Mouse (Mus musculus) liver, embryonic 12.5 days (tissue): Measurements from ENCODE around the gene Mbtps1. TPM values are rescaled to one million over a fixed set of nuclear protein-coding genes. Genes with fewer than 3 reads are reported as not detected.
A peak's percentile ranks its signal among the peaks of the same experiment; 100 is the strongest.

Experiments
- ATAC-seq: fragments of 200-750 bp; cut with Nextera tagmentation; 2 replicates; pipeline ENCODE4 v1.8.0; 2017; ENCODE audit warnings: moderate number of reproducible peaks, mild to moderate bottlenecking, moderate library complexity
- H3K27ac ChIP-seq: fragments of 300-500 bp; sonication (generic); 2 replicates; pipeline ENCODE4 v1.5.1; 2016; ENCODE audit warnings: mild to moderate bottlenecking
- H3K27me3 ChIP-seq: fragments of 300-500 bp; sonication (generic); replicated peaks from 2 replicates; pipeline ENCODE4 v1.6.1; 2016; ENCODE audit warnings: mild to moderate bottlenecking, moderate library complexity
- H3K36me3 ChIP-seq: fragments of 300-500 bp; sonication (generic); 2 replicates; pipeline ENCODE4 v1.6.1; 2016; ENCODE audit warnings: mild to moderate bottlenecking, moderate library complexity
- H3K4me1 ChIP-seq: fragments of 300-500 bp; sonication (generic); 2 replicates; pipeline ENCODE4 v1.6.1; 2016
- H3K4me2 ChIP-seq: fragments of 300-500 bp; sonication (generic); 2 replicates; pipeline ENCODE4 v1.6.1; 2016; ENCODE audit warnings: mild to moderate bottlenecking, moderate library complexity
- H3K4me3 ChIP-seq: fragments of 300-500 bp; sonication (generic); 2 replicates; pipeline ENCODE4 v1.5.1; 2016; ENCODE audit warnings: mild to moderate bottlenecking, moderate library complexity
- H3K9ac ChIP-seq: fragments of 300-500 bp; sonication (generic); 2 replicates; pipeline ENCODE4 v1.6.1; 2016; ENCODE audit warnings: mild to moderate bottlenecking, moderate library complexity
- H3K9me3 ChIP-seq: fragments of 300-500 bp; sonication (generic); replicated peaks from 2 replicates; pipeline ENCODE4 v1.6.1; 2016; ENCODE audit warnings: mild to moderate bottlenecking, moderate library complexity
- WGBS: fragments of 180-500 bp; shearing (Covaris S2); methylation state at CpG from one replicate; pipeline ENCODE4 v1.1.7; 2016; ENCODE audit not compliant: insufficient replicate concordance; 5-methylcytosine and 5-hydroxymethylcytosine counted together
- polyA plus RNA-seq: library from polyadenylated mRNA; unstranded; fragments of >200 nt; fragmentation: Nextera tagmentation; extraction: Ambion mirVana; gene quantifications from 2 replicates; pipeline ENCODE4 v1.2.1, GENCODE M21; 2016

Mbtps1 gene
- 45.7 and 48.8 TPM in 2 replicates for polyA plus RNA-seq

- Histone ChIP-seq H3K4me3 (peak within 1 kb of the TSS; percentile 91), H3K27me3 (no peaks in the 10 kb centered on the region), H3K9ac (peak within 1 kb of the TSS; percentile 89), H3K4me2 (peak within 1 kb of the TSS; percentile 81), H3K36me3 (peaks cover 35% of the 10 kb centered on the region), H3K27ac (peak within 1 kb of the TSS; percentile 93), H3K9me3 (no peaks in the 10 kb centered on the region), H3K4me1 (peaks cover 47% of the 10 kb centered on the region)
- WGBS: 4% methylated on average over 63 of the region's 63 CpGs
- peak; percentile 95 for ATAC-seq
These were observed at the start of gene Mbtps1 for GRCm38 (mm10) chr8:119558603-119559401. TSS of gene Mbtps1 (minus strand) at chr8:119558735.

- no peak for ATAC-seq
- Histone ChIP-seq H3K27ac (no peak overlapping the region), H3K9me3 (peaks cover 13% of the 10 kb centered on the region), H3K27me3 (no peaks in the 10 kb centered on the region), H3K4me3 (no peak overlapping the region), H3K4me1 (peaks cover 14% of the 10 kb centered on the region), H3K9ac (no peak overlapping the region), H3K36me3 (peaks cover 22% of the 10 kb centered on the region), H3K4me2 (no peak overlapping the region)
- WGBS: 57% methylated on average over 2 of the region's 2 CpGs
These were observed 47.7 kb upstream of the Mbtps1 start for GRCm38 (mm10) chr8:119606224-119606623.

DNA sequence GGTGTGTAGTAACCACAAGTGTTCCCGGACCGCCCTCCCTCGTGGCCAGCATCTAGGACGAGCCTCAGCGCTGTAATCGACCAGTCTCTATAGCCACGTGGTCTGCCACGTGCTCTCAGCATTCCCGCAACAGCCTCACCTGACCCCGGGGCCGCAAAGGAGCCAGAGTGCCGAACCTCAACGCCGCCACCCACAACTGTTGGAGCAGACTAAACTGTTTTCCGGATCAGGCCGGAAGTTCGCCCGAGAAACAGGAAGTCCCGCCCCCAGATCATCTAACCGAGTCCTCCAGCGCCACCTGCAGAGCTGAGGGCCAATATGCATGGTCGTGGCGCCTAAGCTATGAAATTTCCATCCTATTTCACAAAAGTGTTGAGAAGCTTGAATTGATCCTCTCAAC lies 46.5 kb upstream of the Mbtps1 start, which contains the start of gene Taf1c:
Gene Taf1c (minus strand): TSS at position 227 of the 400 bp plus-strand sequence.
- Histone ChIP-seq H3K4me3 (peak within 1 kb of the TSS; percentile 73), H3K4me2 (peak within 1 kb of the TSS; percentile 81), H3K36me3 (peaks cover 34% of the 10 kb centered on the region), H3K9me3 (peaks cover 13% of the 10 kb centered on the region), H3K27ac (peak within 1 kb of the TSS; percentile 75), H3K9ac (peak within 1 kb of the TSS; percentile 78), H3K4me1 (peaks cover 14% of the 10 kb centered on the region), H3K27me3 (no peaks in the 10 kb centered on the region)
- ATAC-seq: peak; percentile 80
- WGBS: 0% methylated on average over 23 of the region's 23 CpGs

DNA sequence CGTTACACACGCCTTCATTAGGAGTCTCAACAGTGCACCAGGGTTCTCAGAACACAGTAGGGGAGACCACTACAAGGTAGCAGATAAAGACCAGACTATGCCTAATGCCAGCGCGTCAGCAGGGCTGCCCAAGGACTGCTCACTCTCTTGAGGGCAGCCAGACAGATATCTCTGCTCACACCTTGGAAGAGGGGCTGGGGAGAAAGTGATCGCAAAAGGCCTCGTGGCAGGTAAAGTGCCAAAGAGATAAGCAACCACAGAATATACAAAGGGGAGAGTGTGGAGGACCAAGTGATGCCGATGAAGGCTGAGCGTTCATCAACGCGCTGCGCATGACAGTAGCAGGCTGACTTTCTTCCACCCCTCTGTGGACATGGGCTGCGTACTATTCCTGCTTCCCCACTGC lies 45.9 kb upstream of the Mbtps1 start:
- peak; percentile 83 for ATAC-seq
- H3K4me1 ChIP-seq: peaks cover 14% of the 10 kb centered on the region
- H3K27ac ChIP-seq: peak overlapping the region; percentile 75

DNA sequence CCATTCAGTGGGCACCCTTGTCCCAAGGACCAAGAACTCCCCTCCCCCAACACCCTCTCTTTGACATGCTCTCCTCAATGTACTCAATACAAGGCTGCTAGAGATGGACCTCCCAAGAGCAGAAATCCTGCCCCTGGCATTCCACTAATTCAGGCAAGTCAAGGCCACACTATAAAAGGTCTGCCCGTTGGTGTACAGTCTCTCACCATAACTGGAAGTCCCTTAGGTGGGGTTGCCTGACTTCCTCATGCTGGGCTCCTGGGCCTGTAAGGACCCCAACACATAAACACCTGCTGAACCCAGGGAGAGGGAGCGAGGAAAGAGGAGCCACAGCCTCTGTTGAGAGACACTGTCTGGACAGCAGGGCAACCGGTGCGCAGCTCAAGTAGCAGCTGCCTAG lies 45.2 kb upstream of the Mbtps1 start:
- Histone ChIP-seq H3K4me1 (peaks cover 14% of the 10 kb centered on the region), H3K9ac (peak overlapping the region; percentile 78), H3K4me3 (peak overlapping the region; percentile 73), H3K9me3 (peaks cover 2% of the 10 kb centered on the region), H3K27me3 (no peaks in the 10 kb centered on the region), H3K4me2 (peak overlapping the region; percentile 81), H3K27ac (peak overlapping the region; percentile 75; the same call in 1 of the 2 replicates), H3K36me3 (peaks cover 46% of the 10 kb centered on the region)
- 82% methylated on average over 4 of the region's 4 CpGs for WGBS
- no peak for ATAC-seq

More for the DNA sequence above, 45.9 kb upstream of the Mbtps1 start:
- peak overlapping the region; percentile 81 for H3K4me2 ChIP-seq
- H3K4me3 ChIP-seq: peak overlapping the region; percentile 73
- peak overlapping the region; percentile 78 for H3K9ac ChIP-seq
- peaks cover 40% of the 10 kb centered on the region for H3K36me3 ChIP-seq
- peaks cover 8% of the 10 kb centered on the region for H3K9me3 ChIP-seq
- WGBS: 8% methylated on average over 12 of the region's 12 CpGs
- no peaks in the 10 kb centered on the region for H3K27me3 ChIP-seq

GRCm38 (mm10) chr8:119591456-119591855 lies 32.9 kb upstream of the Mbtps1 start:
- ATAC-seq: 0 out of 2 replicates have a peak, but pooled peaks have one; percentile 8
- Histone ChIP-seq H3K9ac (no peak overlapping the region), H3K9me3 (no peaks in the 10 kb centered on the region), H3K4me2 (no peak overlapping the region), H3K36me3 (peaks cover under 1% of the 10 kb centered on the region; the same call in 1 of the 2 replicates), H3K4me1 (peaks cover 23% of the 10 kb centered on the region), H3K27me3 (0 out of 2 replicates have a peak, but pooled peaks cover 3% of the 10 kb centered on the region), H3K27ac (no peak overlapping the region), H3K4me3 (no peak overlapping the region)
- WGBS: 83% methylated on average over 7 of the region's 7 CpGs

- Histone ChIP-seq H3K4me3 (no peak overlapping the region), H3K27ac (no peak overlapping the region), H3K4me1 (peaks cover 34% of the 10 kb centered on the region), H3K9ac (no peak overlapping the region), H3K36me3 (no peaks in the 10 kb centered on the region), H3K9me3 (no peaks in the 10 kb centered on the region), H3K4me2 (no peak overlapping the region), H3K27me3 (0 out of 2 replicates have a peak, but pooled peaks cover 3% of the 10 kb centered on the region)
- no peak for ATAC-seq
- 58% methylated on average over 14 of the region's 14 CpGs for WGBS
These were observed 31.8 kb upstream of the Mbtps1 start for GRCm38 (mm10) chr8:119590348-119590747.

DNA sequence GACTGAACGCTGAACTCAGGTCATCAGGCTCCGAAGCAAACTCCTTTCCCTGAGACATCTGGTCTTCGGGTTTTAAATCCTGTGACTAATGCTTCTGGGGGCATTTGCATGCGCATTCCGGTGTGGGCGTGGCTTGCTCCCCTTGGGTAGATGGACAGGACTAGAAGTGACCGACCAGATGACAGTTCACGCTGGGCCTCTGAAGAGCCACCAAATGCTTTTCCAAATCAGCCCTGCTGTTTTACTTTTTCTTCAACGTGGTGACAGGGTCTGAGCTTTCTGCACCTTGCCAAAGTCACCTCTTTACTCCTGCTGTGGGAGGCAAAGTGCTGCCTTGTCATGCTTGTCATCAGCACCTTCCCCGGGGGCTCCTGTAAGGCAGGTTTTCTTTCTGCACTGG lies 30.3 kb upstream of the Mbtps1 start:
- no peak for ATAC-seq
- no peaks in the 10 kb centered on the region for H3K36me3 ChIP-seq
- 0 out of 2 replicates have a peak, but pooled peaks cover 3% of the 10 kb centered on the region for H3K27me3 ChIP-seq
- H3K4me2 ChIP-seq: no peak overlapping the region
- no peak overlapping the region for H3K9ac ChIP-seq
- H3K4me3 ChIP-seq: no peak overlapping the region
- H3K9me3 ChIP-seq: no peaks in the 10 kb centered on the region
- no peak overlapping the region for H3K27ac ChIP-seq
- peaks cover 39% of the 10 kb centered on the region for H3K4me1 ChIP-seq
- WGBS: 44% methylated on average over 10 of the region's 10 CpGs

DNA sequence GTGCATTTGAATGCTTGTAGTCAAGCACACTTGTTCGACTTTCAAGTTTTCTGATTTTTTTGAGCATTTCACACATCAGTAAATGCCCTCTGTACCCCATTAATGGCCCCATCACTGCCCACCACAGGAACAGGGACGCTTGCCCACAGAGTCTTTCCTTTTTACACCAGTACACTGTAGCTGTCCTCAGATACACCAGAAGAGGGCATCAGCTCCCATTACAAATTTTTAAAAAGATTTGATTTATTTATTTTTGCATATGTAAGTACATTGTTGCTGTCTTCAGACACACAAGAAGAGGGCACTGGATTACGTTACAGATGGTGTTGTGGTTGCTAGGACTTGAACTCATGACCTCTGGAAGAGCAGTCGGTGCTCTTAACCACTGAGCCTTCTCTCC lies 29.8 kb upstream of the Mbtps1 start:
- no peak for ATAC-seq
- 67% methylated on average over 4 of the region's 4 CpGs for WGBS
- Histone ChIP-seq H3K9me3 (no peaks in the 10 kb centered on the region), H3K27me3 (0 out of 2 replicates have a peak, but pooled peaks cover 3% of the 10 kb centered on the region), H3K9ac (no peak overlapping the region), H3K4me1 (peaks cover 40% of the 10 kb centered on the region), H3K4me3 (no peak overlapping the region), H3K27ac (no peak overlapping the region), H3K4me2 (no peak overlapping the region), H3K36me3 (no peaks in the 10 kb centered on the region)

DNA sequence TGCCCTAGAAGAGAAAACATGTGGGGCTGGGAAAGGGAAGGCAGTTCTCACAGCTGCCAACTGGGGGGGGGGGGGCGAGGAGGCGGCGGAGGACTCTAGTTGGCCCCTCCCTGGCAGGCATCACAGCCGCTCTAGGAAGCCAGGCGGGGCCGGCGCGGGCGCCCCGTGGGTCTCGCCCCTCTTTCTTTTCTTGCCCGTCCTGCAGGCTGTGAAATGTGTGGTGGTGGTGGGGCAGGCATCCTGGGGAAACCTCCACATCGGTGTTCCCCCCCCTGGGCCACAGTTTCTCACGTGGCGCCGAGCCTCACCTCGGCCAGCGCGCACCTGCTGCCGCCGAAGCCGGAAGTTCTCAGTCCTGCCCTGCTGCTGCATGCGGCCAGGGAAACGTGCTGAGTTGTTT lies 27.4 kb upstream of the Mbtps1 start:
- H3K4me1 ChIP-seq: peaks cover 60% of the 10 kb centered on the region
- peak overlapping the region; percentile 66 for H3K4me2 ChIP-seq
- H3K36me3 ChIP-seq: no peaks in the 10 kb centered on the region
- H3K9ac ChIP-seq: peak overlapping the region; percentile 48
- H3K27me3 ChIP-seq: no peaks in the 10 kb centered on the region
- H3K4me3 ChIP-seq: peak overlapping the region; percentile 47
- no peaks in the 10 kb centered on the region for H3K9me3 ChIP-seq
- 22% methylated on average over 24 of the region's 24 CpGs for WGBS
- H3K27ac ChIP-seq: no peak overlapping the region
- ATAC-seq: peak; percentile 56; the same call in 1 of the 2 replicates

DNA sequence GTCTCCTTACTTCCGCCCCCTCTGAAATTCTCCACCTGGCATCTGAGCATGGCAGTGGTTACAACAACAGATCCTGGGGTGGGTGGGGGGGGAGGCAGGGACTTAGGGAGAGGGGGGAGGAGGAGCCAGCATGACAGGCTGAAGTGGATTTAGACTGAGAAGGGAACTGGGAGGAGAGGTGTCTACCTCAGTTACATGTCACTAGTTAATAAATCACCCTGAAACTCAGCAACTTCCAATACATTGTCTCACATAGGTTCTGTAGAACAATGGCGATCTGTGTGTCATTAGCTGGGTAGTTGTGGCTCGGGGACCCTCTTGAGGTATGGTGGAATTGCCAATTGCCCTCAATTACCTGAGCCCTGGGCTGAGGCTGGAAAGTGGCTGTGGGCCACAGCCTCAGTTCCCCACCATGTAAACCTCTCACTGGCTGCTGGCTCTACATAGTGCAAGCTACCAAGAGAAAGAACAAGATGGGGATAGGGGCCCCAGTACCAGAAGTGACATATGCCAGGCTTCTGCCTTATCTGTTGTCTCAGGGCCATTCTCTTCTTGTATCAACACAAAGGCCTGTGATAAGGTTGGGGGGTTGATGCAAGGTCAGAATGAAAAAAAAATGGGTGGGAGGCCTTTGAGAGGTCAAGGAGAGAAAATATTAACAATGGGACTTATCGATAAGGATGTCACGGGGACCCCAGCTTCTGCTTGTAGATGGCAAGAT lies 22.1 kb upstream of the Mbtps1 start:
- Histone ChIP-seq H3K4me3 (no peak overlapping the region), H3K4me1 (peaks cover 71% of the 10 kb centered on the region), H3K27ac (peak overlapping the region; percentile 66), H3K9ac (peak overlapping the region; percentile 33; the same call in 1 of the 2 replicates), H3K36me3 (no peaks in the 10 kb centered on the region), H3K27me3 (peaks cover 21% of the 10 kb centered on the region), H3K4me2 (peak overlapping the region; percentile 49), H3K9me3 (no peaks in the 10 kb centered on the region)
- WGBS: 42% methylated on average over 5 of the region's 5 CpGs
- ATAC-seq: peak; percentile 73

- H3K9ac ChIP-seq: no peak overlapping the region
- H3K27me3 ChIP-seq: peaks cover 22% of the 10 kb centered on the region
- H3K36me3 ChIP-seq: no peaks in the 10 kb centered on the region
- no peaks in the 10 kb centered on the region for H3K9me3 ChIP-seq
- H3K4me2 ChIP-seq: no peak overlapping the region
- ATAC-seq: no peak
- 48% methylated on average over 13 of the region's 13 CpGs for WGBS
- H3K27ac ChIP-seq: no peak overlapping the region
- H3K4me1 ChIP-seq: peaks cover 67% of the 10 kb centered on the region
- no peak overlapping the region for H3K4me3 ChIP-seq
These were observed 20.6 kb upstream of the Mbtps1 start for GRCm38 (mm10) chr8:119579096-119579495.
